Mouse (Mus musculus) bone marrow macrophage, adult 2 months (primary cell): ENCODE measurements around the gene Fam168b. TPM values are rescaled to one million over a fixed set of nuclear protein-coding genes. Genes with fewer than 3 reads are reported as not detected.

ENCODE experiments used
- H3K27ac ChIP-seq: 2 replicates; pipeline ENCODE4 v1.5.1; 2012; ENCODE audit warnings: low read depth, low read length; ENCODE audit not compliant: insufficient read depth
- H3K4me1 ChIP-seq: 2 replicates; pipeline ENCODE4 v1.6.1; 2012; ENCODE audit warnings: low read length; ENCODE audit not compliant: control insufficient read depth, insufficient read depth
- H3K4me3 ChIP-seq: 2 replicates; pipeline ENCODE4 v1.5.1; 2012; ENCODE audit warnings: mild to moderate bottlenecking, low read length, moderate library complexity; ENCODE audit not compliant: insufficient read depth
- CTCF ChIP-seq: IDR thresholded peaks from 2 replicates; pipeline ENCODE4 v1.5.1; 2012; ENCODE audit warnings: low read depth, mild to moderate bottlenecking, low read length, moderate library complexity
- POLR2A ChIP-seq: IDR thresholded peaks from 2 replicates; pipeline ENCODE4 v1.6.1; 2012; ENCODE audit warnings: mild to moderate bottlenecking, low read depth, low read length, borderline replicate concordance
- polyA plus RNA-seq: library from polyadenylated mRNA; stranded (reverse); fragments of >200 nt; gene quantifications from 2 replicates; pipeline ENCODE4 v1.2.4, GENCODE M21; 2012; ENCODE audit not compliant: missing spikeins, insufficient read depth, insufficient read length

The Fam168b gene
- polyA plus RNA-seq, 1 experiment: 135 TPM

GRCm38 (mm10) chr1:34834904-34835303, 8.0 kb downstream of the Fam168b start:
- H3K4me3 ChIP-seq: no peak overlapping the region
- TF ChIP-seq POLR2A (no peak), CTCF (no peak)
- H3K4me1 ChIP-seq: peaks cover 78% of the 10 kb centered on the region
- H3K27ac ChIP-seq: no peak overlapping the region

- Histone ChIP-seq H3K27ac (peak overlapping the region; percentile 27; the same call in 1 of the 2 replicates), H3K4me1 (peaks cover 84% of the 10 kb centered on the region), H3K4me3 (no peak overlapping the region)
- TF ChIP-seq POLR2A: no peak
- TF ChIP-seq CTCF: no peak
Measured at GRCm38 (mm10) chr1:34831381-34831780, 11.5 kb downstream of the Fam168b start.

GRCm38 (mm10) chr1:34830934-34831333, 11.9 kb downstream of the Fam168b start:
- H3K4me1 ChIP-seq: peaks cover 84% of the 10 kb centered on the region
- peak overlapping the region; percentile 27 for H3K27ac ChIP-seq
- no peak overlapping the region for H3K4me3 ChIP-seq
- no peak for TF ChIP-seq POLR2A
- TF ChIP-seq CTCF: no peak

GRCm38 (mm10) chr1:34828528-34829294, 14.2 kb downstream of the Fam168b start:
- Histone ChIP-seq H3K4me3 (no peak overlapping the region), H3K4me1 (peaks cover 85% of the 10 kb centered on the region), H3K27ac (peak overlapping the region; percentile 70)
- TF ChIP-seq POLR2A (no peak), CTCF (no peak)

GRCm38 (mm10) chr1:34827900-34828299, 15.0 kb downstream of the Fam168b start:
- Histone ChIP-seq H3K4me3 (peak overlapping the region; percentile 20; the same call in 1 of the 2 replicates), H3K27ac (peak overlapping the region; percentile 90)

GRCm38 (mm10) chr1:34825909-34826308, 17.0 kb downstream of the Fam168b start:
- TF ChIP-seq CTCF (no peak), POLR2A (no peak)
- H3K4me1 ChIP-seq: peaks cover 82% of the 10 kb centered on the region
- H3K4me3 ChIP-seq: no peak overlapping the region

More at GRCm38 (mm10) chr1:34827900-34828299, 15.0 kb downstream of the Fam168b start:
- H3K4me1 ChIP-seq: peaks cover 85% of the 10 kb centered on the region
- no peak for TF ChIP-seq POLR2A
- TF ChIP-seq CTCF: no peak

GRCm38 (mm10) chr1:34824208-34824607, 18.7 kb downstream of the Fam168b start:
- Histone ChIP-seq H3K4me3 (no peak overlapping the region), H3K4me1 (peaks cover 75% of the 10 kb centered on the region), H3K27ac (peak overlapping the region; percentile 19)
- TF ChIP-seq POLR2A: no peak
- no peak for TF ChIP-seq CTCF

More at GRCm38 (mm10) chr1:34825909-34826308, 17.0 kb downstream of the Fam168b start:
- H3K27ac ChIP-seq: 0 out of 2 replicates have a peak overlapping the region, but pooled peaks have one; percentile 6

GRCm38 (mm10) chr1:34823353-34823752, 19.5 kb downstream of the Fam168b start:
- Histone ChIP-seq H3K4me3 (no peak overlapping the region), H3K27ac (peak overlapping the region; percentile 77), H3K4me1 (peaks cover 66% of the 10 kb centered on the region)
- TF ChIP-seq POLR2A: no peak
- TF ChIP-seq CTCF: no peak

GRCm38 (mm10) chr1:34822746-34823145, 20.1 kb downstream of the Fam168b start:
- Histone ChIP-seq H3K4me3 (no peak overlapping the region), H3K27ac (peak overlapping the region; percentile 77), H3K4me1 (peaks cover 65% of the 10 kb centered on the region)
- no peak for TF ChIP-seq CTCF
- no peak for TF ChIP-seq POLR2A

- TF ChIP-seq POLR2A (no peak), CTCF (no peak)
- H3K27ac ChIP-seq: no peak overlapping the region; the same call in 1 of the 2 replicates
- peaks cover 58% of the 10 kb centered on the region for H3K4me1 ChIP-seq
- no peak overlapping the region for H3K4me3 ChIP-seq
Measured at GRCm38 (mm10) chr1:34822003-34822402, 20.9 kb downstream of the Fam168b start.

GRCm38 (mm10) chr1:34821411-34821810, 21.5 kb downstream of the Fam168b start:
- H3K4me1 ChIP-seq: peaks cover 53% of the 10 kb centered on the region

More at GRCm38 (mm10) chr1:34821411-34821810, 21.5 kb downstream of the Fam168b start:
- TF ChIP-seq POLR2A (no peak), CTCF (no peak)
- no peak overlapping the region for H3K4me3 ChIP-seq
- H3K27ac ChIP-seq: peak overlapping the region; percentile 21
